Mouse (Mus musculus): ENCODE data around the gene Twist2. TPM values are rescaled to one million over a fixed set of nuclear protein-coding genes. Genes with fewer than 3 reads are reported as not detected.

The Twist2 gene
- total RNA-seq (2023), result not detected in 2 replicates

GRCm38 (mm10) chr1:91800967-91801843 is at the start of gene Twist2:
Gene Twist2, plus strand, starts transcription at chr1:91801461.

Measured in neutrophil, adult 65 days (primary cell).